Mouse (Mus musculus) ES-E14 (cell line): ENCODE data around the gene Tfpt. TPM values are rescaled to one million over a fixed set of nuclear protein-coding genes. Genes with fewer than 3 reads are reported as not detected.
"Not testable (repeated sequence)": the region's sequence is repeated elsewhere in the genome, so short reads cannot be mapped to it uniquely, and the experiment has no call there.

Source experiments
- DNase-seq: peaks from one replicate; pipeline ENCODE4 v3.0.0-alpha.2; 2013; ENCODE audit warnings: low read depth, low spot score
- H3K27ac ChIP-seq: 2 replicates; pipeline ENCODE4 v1.5.1; 2012; ENCODE audit warnings: low read depth, mild to moderate bottlenecking, low read length, moderate library complexity, mixed read lengths; ENCODE audit not compliant: poor library complexity, insufficient read depth, severe bottlenecking
- H3K36me3 ChIP-seq: 2 replicates; pipeline ENCODE4 v1.6.1; 2012; ENCODE audit warnings: mild to moderate bottlenecking, low read length, moderate library complexity, mixed read lengths; ENCODE audit not compliant: control insufficient read depth, poor library complexity, insufficient read depth, severe bottlenecking
- H3K4me1 ChIP-seq, 2 experiments: fragments of 150-350 bp in 1 of 2; sonication (generic) in 1 of 2; 2 replicates each; pipeline ENCODE4 v1.6.1; 2012; ENCODE audit warnings: low read length in 2 of 2, mild to moderate bottlenecking in 1 of 2, mixed read lengths in 1 of 2; ENCODE audit not compliant: control insufficient read depth in 2 of 2, insufficient read depth in 2 of 2, poor library complexity in 1 of 2
- H3K4me3 ChIP-seq, 2 experiments: fragments of 150-350 bp in 1 of 2; sonication (generic) in 1 of 2; 2 replicates each; pipeline ENCODE4 v1.5.1; 2012; ENCODE audit warnings: low read length in 2 of 2, low read depth in 1 of 2, mild to moderate bottlenecking in 1 of 2, mixed read lengths in 1 of 2; ENCODE audit not compliant: insufficient read depth in 1 of 2, poor library complexity in 1 of 2, severe bottlenecking in 1 of 2
- H3K9ac ChIP-seq: 2 replicates; pipeline ENCODE4 v1.6.1; 2012; ENCODE audit warnings: low read depth, mild to moderate bottlenecking, low read length, mixed read lengths; ENCODE audit not compliant: poor library complexity, insufficient read depth, severe bottlenecking
- H3K9me3 ChIP-seq: fragments of 150-350 bp; sonication (generic); 2 replicates; pipeline ENCODE4 v1.6.1; 2012; ENCODE audit warnings: low read depth, mild to moderate bottlenecking, low read length; ENCODE audit not compliant: control insufficient read depth, insufficient read depth
- CHD2 ChIP-seq: IDR thresholded peaks from 2 replicates; pipeline ENCODE4 v1.6.1; 2014; ENCODE audit warnings: mild to moderate bottlenecking, low read depth, low read length, inconsistent platforms
- HCFC1 ChIP-seq: IDR thresholded peaks from 2 replicates; pipeline ENCODE4 v1.6.1; 2012; ENCODE audit warnings: low read length, inconsistent platforms, borderline replicate concordance; ENCODE audit not compliant: insufficient read depth
- MAFK ChIP-seq: IDR thresholded peaks from 2 replicates; pipeline ENCODE4 v1.6.1; 2014; ENCODE audit warnings: mild to moderate bottlenecking, low read depth, low read length, inconsistent platforms; ENCODE audit not compliant: insufficient read depth
- ZC3H11A ChIP-seq: IDR thresholded peaks from 2 replicates; pipeline ENCODE4 v1.6.1; 2012; ENCODE audit warnings: low read depth, mild to moderate bottlenecking, inconsistent platforms, low read length, borderline replicate concordance
- ZNF384 ChIP-seq: IDR thresholded peaks from 2 replicates; pipeline ENCODE4 v1.6.1; 2012; ENCODE audit warnings: low read depth, low read length, inconsistent platforms
- in situ Hi-C, 2 experiments: fragments of 600-800 bp; cut with MboI; formaldehyde crosslinking; loops; one replicate each; pipeline ENCODE4 v1.15.1; 2025; ENCODE audit warnings: low sequenced_read_pairs in 2 of 2, inconsistent platforms in 1 of 2; ENCODE audit not compliant: unreplicated experiment in 2 of 2
- total RNA-seq: library from RNA; depleted of rRNA; stranded (reverse); fragments of 300-350 nt; gene quantifications from 2 replicates; pipeline ENCODE4 v1.2.3, GENCODE M21; 2012; rRNA removed

Gene Tfpt
- total RNA-seq, 1 experiment: 29.1 TPM

DNA sequence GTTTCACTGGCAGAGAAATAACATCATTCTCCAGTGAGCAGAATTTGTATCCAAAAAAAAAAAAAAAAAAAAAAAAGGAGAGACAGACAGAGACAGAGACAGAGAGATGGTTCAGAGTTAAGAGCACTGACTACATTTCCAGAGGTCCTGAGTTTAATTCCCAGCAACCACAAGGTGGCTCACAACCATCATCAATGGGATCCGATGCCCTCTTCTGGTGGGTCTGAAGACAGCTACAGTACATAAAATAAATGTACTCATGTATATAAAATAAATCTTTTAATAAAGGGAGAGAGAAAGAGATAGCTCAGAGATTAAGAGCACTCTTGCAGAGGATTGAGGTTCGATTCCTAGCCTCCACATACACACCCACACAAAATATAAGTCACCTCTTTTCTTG, 51.5 kb downstream of the Tfpt start:
- TF ChIP-seq ZC3H11A (0 out of 2 replicates have a peak, but pooled peaks have one; percentile 8), ZNF384 (peak; percentile 77), HCFC1 (no peak), MAFK (no peak)
- H3K4me3 ChIP-seq: peak overlapping the region; percentile 68 to 73
- DNase-seq: no peak
- peak overlapping the region; percentile 65 for H3K9ac ChIP-seq
- in situ Hi-C loops: no loop called here
- peak overlapping the region; percentile 69; the same call in 1 of the 2 replicates for H3K27ac ChIP-seq
- peaks cover 6% of the 10 kb centered on the region for H3K36me3 ChIP-seq
- peaks cover 6% of the 10 kb centered on the region in 2 experiments for H3K4me1 ChIP-seq
- no peaks in the 10 kb centered on the region for H3K9me3 ChIP-seq

DNA sequence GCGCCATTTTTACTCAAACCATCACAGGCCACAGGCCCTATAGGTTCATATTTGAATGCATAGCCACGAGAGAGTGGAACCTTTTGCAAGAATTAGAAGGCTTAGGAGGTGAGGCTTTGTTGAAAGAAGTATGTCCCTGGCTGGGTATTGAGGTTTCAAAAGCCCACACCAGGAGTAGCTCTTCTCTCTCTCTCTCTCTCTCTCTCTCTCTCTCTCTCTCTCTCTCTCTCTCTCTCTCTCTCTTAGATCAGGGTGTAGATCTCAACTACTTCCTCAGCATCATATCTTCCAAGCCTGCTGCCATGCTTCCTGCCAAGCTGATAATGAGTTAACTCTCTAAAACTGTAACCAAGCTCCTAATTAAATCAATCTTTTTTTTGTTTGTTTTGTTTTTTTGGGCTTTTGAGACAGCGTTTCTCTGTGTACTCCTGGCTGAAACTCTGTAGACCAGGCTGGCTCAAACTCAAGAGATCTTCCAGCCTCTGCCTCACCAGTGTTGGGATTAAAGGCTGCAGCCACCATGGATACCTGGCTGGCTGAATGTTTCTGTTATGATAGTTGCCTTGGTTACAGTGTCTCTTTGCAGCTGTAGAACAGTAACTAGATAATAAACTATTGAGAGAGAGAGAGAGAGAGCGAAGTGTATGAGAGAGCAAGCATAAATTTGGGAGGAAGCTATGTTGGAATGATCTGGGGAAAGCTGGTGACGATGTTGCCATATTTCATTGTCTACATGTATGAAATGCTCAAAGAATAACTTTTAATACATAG, 53.2 kb downstream of the Tfpt start:
- in situ Hi-C loops: no loop called here
- no peak for DNase-seq
- no peak overlapping the region for H3K9ac ChIP-seq
- no peaks in the 10 kb centered on the region for H3K9me3 ChIP-seq
- TF ChIP-seq HCFC1 (no peak), MAFK (no peak), ZC3H11A (no peak), CHD2 (no peak), ZNF384 (no peak)
- H3K36me3 ChIP-seq: peaks cover 6% of the 10 kb centered on the region
- peaks cover 6% of the 10 kb centered on the region in 2 experiments for H3K4me1 ChIP-seq
- H3K27ac ChIP-seq: no peak overlapping the region
- H3K4me3 ChIP-seq: no peak overlapping the region

DNA sequence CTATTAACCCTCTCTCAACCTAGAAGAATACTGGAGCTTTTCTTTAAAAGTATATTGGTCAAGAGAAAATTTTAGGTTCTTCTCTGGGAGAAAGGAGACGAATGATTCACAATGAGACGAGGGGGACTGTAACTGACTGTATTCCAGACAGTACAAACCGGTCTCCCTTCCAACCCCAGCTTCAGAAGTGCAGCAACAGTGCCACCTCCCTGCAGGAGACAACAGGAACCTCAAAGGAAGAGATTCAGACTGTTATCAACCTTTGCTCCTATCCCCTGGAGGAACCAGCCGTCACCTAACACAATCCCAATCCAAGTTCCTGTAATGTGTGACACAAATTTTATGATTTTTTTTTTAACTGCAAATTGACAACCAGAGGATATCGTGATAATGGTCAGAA, 55.5 kb downstream of the Tfpt start:
- no peak for DNase-seq
- Histone ChIP-seq H3K4me1 (peaks cover 0 to 6% of the 10 kb centered on the region in 2 experiments; a peak in 2 of 4 replicates), H3K9me3 (no peaks in the 10 kb centered on the region), H3K36me3 (peaks cover 6% of the 10 kb centered on the region), H3K27ac (no peak overlapping the region; the same call in 1 of the 2 replicates), H3K4me3 (no peak overlapping the region), H3K9ac (no peak overlapping the region)
- no peak for TF ChIP-seq CHD2
- TF ChIP-seq MAFK: no peak
- no peak for TF ChIP-seq ZC3H11A
- TF ChIP-seq ZNF384: no peak
- no peak for TF ChIP-seq HCFC1
- in situ Hi-C loops: no loop called here

DNA sequence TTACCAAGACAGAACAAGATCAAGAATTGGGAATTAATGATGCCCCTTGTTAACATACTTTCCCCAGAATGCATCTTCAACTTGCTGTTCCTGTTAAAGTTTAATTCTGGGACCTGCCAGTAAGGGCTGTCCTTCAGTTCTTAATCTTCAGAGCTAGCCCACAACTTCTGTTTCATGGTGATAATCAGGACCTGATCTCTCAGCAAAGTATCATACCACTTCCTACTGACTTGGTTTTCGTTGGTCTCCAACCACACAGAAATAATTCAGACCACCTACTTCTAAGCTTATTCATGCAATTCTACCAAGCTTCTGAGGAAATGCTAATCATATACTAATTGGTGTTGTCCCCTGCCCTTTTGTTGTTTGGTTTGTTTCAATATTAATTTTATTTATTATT, 57.9 kb downstream of the Tfpt start:
- no peak overlapping the region for H3K4me3 ChIP-seq
- peaks cover 0 to 17% of the 10 kb centered on the region in 2 experiments; a peak in 2 of 4 replicates for H3K4me1 ChIP-seq
- H3K9me3 ChIP-seq: no peaks in the 10 kb centered on the region
- DNase-seq: no peak
- H3K36me3 ChIP-seq: peaks cover 2% of the 10 kb centered on the region; the same call in 1 of the 2 replicates
- no peak overlapping the region for H3K9ac ChIP-seq
- TF ChIP-seq ZC3H11A: no peak
- in situ Hi-C loops: no loop called here
- H3K27ac ChIP-seq: no peak overlapping the region

DNA sequence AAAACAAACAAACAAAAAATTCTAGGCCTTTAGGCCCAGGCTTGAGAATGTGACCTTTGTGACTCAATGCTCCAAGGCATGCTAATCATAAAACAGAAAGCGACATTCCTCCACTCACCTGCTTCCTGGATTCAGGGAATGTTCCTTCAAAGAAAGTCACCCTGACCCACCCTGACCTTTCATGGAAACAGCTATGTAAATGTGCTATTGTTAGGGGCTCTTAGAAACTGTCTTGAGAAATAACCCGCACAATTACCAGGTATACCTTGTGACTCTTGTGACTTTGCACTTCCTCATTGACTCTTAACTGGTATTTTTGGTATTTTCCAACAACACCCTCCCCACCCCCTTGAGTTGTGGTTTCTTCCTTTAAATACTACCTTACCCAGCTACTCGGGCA, 59.1 kb downstream of the Tfpt start:
- H3K9me3 ChIP-seq, H3K4me3 ChIP-seq, H3K9ac ChIP-seq, DNase-seq, H3K36me3 ChIP-seq, in situ Hi-C loops: not testable (repeated sequence)
- peaks cover 0 to 17% of the 10 kb centered on the region in 2 experiments; a peak in 2 of 4 replicates for H3K4me1 ChIP-seq
- peak overlapping the region; percentile 86 for H3K27ac ChIP-seq

Other genes starting within 250 kb of the Tfpt start
- 7.8 and 9.8 TPM in 2 replicates for gene Cacng8, start 239.2 kb downstream of the Tfpt start, total RNA-seq
- 5.8 and 6.1 TPM in 2 replicates for gene Cacng6, start 205.7 kb downstream of the Tfpt start, total RNA-seq
- gene Tarm1, start 127.3 kb downstream of the Tfpt start, total RNA-seq: 0.85 and 1.6 TPM in 2 replicates
- 0.13 and 0.26 TPM in 2 replicates for gene Oscar, start 13.8 kb downstream of the Tfpt start, total RNA-seq
- 236 and 303 TPM in 2 replicates for gene Ndufa3, start 12.6 kb downstream of the Tfpt start, total RNA-seq
- gene Prpf31, start 56 bp upstream of the Tfpt start, total RNA-seq: 109 and 137 TPM in 2 replicates
- 47.3 and 54.4 TPM in 2 replicates for gene Cnot3, start 15.3 kb upstream of the Tfpt start, total RNA-seq
- 4.5 and 5.7 TPM in 2 replicates for gene Leng1, start 35.9 kb upstream of the Tfpt start, total RNA-seq
- 2.9 and 5.3 TPM in 2 replicates for gene Tmc4, start 47.6 kb upstream of the Tfpt start, total RNA-seq
- 79.0 and 90.2 TPM in 2 replicates for gene Tsen34, start 62.9 kb upstream of the Tfpt start, total RNA-seq
- 34.4 and 55.9 TPM in 2 replicates for gene Mboat7, start 63.6 kb upstream of the Tfpt start, total RNA-seq
- gene Rps9, start 74.1 kb upstream of the Tfpt start, total RNA-seq: 2,173 and 2,308 TPM in 2 replicates
- gene Pirb, start 90.5 kb upstream of the Tfpt start, total RNA-seq: 0.09 TPM in 1 of 2 replicates, not detected in the other
- not detected in 2 replicates for gene Gm15448, start 195.8 kb upstream of the Tfpt start, total RNA-seq
- gene Pira2, start 215.1 kb upstream of the Tfpt start, total RNA-seq: not detected in 2 replicates